Mouse (Mus musculus): ENCODE measurements around the gene Btc. TPM values are rescaled to one million over a fixed set of nuclear protein-coding genes. Genes with fewer than 3 reads are reported as not detected.
A peak's percentile ranks its signal among the peaks of the same experiment; 100 is the strongest.

Gene Btc
- 0.85 and 1.1 TPM in 2 replicates for polyA plus RNA-seq (2016; fragmentation: Nextera tagmentation; extraction: Ambion mirVana)

DNA sequence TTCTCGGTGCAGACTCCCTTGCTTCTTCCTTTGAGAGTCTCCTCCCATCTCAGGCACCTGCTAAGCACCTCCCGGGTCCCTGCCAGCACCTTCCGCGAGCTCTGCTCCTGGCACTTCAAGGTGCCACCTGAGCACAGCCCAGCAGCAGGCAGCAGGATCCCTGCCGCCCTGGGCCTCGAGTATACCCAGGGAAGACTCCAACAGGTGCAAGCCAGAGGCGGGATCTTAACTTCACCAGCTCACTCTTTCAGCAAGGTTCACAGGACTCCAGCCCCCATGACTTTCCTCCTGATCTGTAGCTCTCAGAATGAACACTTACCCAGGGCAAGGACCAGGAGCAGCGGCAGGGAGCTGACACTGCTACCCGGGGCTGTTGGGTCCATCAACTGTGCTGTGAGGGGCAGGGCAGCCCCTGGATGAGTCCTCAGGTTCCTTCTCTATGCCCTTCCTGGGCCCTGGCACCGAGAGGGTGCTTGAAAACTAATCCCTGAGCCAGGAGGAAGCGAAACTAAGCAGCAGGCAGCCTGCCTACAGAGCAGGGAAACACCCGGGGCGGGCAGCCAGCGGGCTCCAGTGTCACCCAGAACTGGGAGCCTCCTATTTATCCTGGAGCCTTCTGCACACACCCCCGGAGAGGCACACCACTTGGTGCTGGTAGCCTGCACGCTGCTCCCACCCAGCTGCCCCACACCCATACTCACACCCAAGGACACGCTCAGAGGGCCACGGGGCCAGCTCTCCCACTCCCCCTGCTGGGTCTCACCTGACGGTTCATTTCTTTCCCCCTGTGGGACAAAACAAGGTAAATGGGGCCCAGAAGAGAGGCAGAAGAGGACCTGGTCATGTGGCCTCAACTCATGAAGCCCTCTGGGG, at the start of gene Btc:
Gene Btc (minus strand): TSS at position 656 of the 873 bp plus-strand sequence.
- H3K27me3 ChIP-seq, result no peaks in the 10 kb centered on the region
- no peaks in the 10 kb centered on the region for H3K9me3 ChIP-seq
- no peaks in the 10 kb centered on the region for H3K36me3 ChIP-seq
- 9% methylated on average over 19 of the region's 19 CpGs for WGBS
- peak within 1 kb of the TSS; percentile 31; the same call in 1 of the 2 replicates for H3K9ac ChIP-seq
- peak within 1 kb of the TSS; percentile 31 for H3K4me3 ChIP-seq
- peak within 1 kb of the TSS; percentile 59 for H3K4me2 ChIP-seq (replicated peaks)
- ATAC-seq (ENCODE audit: insufficient number of reproducible peaks, insufficient read depth, low FRiP score, low TSS enrichment), result peak; percentile 68
- no peak within 1 kb of the TSS for H3K27ac ChIP-seq
- no peaks in the 10 kb centered on the region for H3K4me1 ChIP-seq

DNA sequence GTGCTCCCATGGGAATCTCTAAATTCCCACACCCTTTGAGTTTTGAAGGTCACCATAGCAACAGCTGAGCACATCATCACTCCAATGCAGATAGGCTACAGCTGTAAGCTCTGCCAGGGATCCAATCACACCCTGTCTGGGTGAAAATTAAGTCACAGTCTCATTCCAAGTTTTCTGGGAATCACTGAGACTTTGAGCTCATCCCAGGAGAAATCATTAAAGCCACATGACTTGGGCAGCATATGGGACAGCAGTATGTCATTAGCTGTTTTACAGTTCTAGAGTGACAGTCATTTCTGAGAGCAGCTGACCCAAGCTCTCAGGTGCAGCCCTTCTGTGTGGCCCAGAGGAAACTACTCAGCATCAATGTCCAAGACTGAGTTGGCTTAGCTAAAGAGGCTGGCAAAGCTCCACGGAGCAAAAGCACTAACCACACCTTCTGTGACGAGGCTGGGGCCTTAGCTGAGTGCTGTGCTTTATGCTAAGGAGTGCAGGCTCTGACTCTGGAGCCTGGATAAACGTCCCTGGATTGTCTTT, 42.3 kb upstream of the Btc start:
- no peak overlapping the region for H3K4me3 ChIP-seq
- no peaks in the 10 kb centered on the region for H3K27me3 ChIP-seq
- H3K9me3 ChIP-seq, result no peaks in the 10 kb centered on the region
- H3K36me3 ChIP-seq, result no peaks in the 10 kb centered on the region
- no peak overlapping the region for H3K4me2 ChIP-seq (replicated peaks)
- H3K9ac ChIP-seq, result no peak overlapping the region
- no peak for ATAC-seq (ENCODE audit: insufficient number of reproducible peaks, insufficient read depth, low FRiP score, low TSS enrichment)
- no peak overlapping the region for H3K27ac ChIP-seq
- no peaks in the 10 kb centered on the region for H3K4me1 ChIP-seq
- WGBS, result 39% methylated on average over 3 of the region's 3 CpGs

DNA sequence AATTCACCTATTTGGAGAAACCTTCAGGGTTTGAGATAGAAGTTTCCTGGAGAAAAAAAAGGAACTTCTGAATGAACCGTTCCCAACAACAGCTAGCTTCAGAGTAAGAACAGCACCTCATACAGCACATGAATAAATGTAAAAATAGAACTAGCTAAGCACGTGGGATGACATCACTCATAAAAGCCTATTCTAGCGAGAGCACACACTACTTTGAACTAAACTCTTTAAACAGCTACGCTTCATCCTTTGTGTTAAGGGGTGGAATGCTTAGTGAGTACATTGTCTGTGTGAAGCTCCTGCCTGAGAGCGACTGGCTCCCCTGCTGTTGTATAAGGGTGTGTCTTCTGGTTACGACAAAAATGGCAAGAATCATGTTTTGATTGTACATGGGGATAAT, 33.8 kb upstream of the Btc start:
- no peaks in the 10 kb centered on the region for H3K4me1 ChIP-seq
- 78% methylated on average over 6 of the region's 6 CpGs for WGBS

DNA sequence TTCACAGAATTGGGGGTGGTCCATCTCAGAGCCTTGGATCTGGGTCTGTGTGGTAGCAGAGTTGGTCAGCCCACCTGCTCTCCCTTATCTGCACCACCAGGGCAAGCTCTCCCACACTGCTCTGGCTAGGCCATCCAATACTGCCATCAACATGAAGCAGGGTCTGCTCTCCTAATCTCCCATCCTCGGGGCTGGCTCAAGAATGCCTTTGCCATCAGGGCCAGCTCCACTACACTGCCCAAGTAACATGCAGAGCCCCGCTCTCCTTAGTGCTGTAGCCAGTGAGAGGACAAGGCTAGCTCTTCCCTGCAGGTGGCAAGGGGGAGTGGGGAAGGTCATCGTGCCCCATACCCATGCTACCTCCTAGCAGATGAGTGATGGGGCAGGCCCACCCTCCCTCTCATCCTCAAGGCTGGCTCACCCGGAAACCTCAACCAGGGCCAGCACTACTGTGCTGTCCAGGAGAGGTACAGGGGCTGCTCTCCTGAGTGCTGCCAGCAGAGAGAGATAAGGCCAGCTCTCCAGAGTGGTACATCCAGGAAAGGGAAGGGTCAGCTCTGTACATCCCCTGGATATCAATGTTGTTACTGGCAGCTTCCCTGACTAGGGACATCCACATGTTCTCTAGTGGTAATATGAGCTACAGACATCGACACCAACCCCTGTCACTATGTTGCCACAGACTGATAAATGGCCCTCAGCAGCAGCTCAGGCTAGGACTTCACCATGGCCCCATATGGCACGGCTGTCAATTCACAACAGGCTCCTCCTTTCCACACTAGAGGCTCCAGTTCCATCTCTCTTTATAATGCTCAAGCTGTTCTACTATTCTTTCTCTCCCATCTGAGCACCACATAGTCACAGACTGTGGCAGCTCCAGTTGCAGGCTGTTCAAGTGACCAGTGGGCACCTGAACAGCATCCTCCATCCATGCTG, 32.2 kb upstream of the Btc start:
- H3K4me3 ChIP-seq, result no peak overlapping the region
- H3K4me2 ChIP-seq (replicated peaks), result no peak overlapping the region
- no peak overlapping the region for H3K27ac ChIP-seq
- H3K4me1 ChIP-seq, result no peaks in the 10 kb centered on the region
- no peaks in the 10 kb centered on the region for H3K36me3 ChIP-seq
- ATAC-seq (ENCODE audit: insufficient number of reproducible peaks, insufficient read depth, low FRiP score, low TSS enrichment), result no peak
- H3K9me3 ChIP-seq, result no peaks in the 10 kb centered on the region
- WGBS, result 80% methylated on average over 6 of the region's 6 CpGs
- no peak overlapping the region for H3K9ac ChIP-seq
- H3K27me3 ChIP-seq, result no peaks in the 10 kb centered on the region

More for the DNA sequence above, 33.8 kb upstream of the Btc start:
- H3K27me3 ChIP-seq, result no peaks in the 10 kb centered on the region
- no peak overlapping the region for H3K4me3 ChIP-seq
- no peak overlapping the region for H3K27ac ChIP-seq
- no peak overlapping the region for H3K4me2 ChIP-seq (replicated peaks)
- no peaks in the 10 kb centered on the region for H3K36me3 ChIP-seq
- no peaks in the 10 kb centered on the region for H3K9me3 ChIP-seq
- no peak for ATAC-seq (ENCODE audit: insufficient number of reproducible peaks, insufficient read depth, low FRiP score, low TSS enrichment)
- H3K9ac ChIP-seq, result no peak overlapping the region

DNA sequence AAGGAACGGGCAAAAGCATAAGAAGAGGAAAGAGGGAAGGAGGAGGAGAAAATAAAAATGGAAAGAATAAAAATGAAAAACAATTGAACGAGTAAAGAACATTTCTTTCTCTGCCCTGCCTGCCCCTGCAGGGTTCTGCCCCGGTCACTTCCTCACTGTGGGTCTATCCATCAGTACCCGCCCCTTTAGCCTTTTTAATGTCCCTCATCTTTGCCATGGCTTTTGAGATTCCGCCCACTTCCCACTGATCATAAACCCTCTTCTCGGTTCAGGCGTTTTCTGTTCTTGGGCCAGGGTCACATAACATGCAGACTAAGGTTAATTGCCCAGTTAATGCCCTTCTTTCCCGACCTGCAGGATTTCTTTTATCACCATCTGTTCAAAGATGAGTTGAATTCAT, 25.8 kb upstream of the Btc start:
- Histone ChIP-seq H3K27me3 (no peaks in the 10 kb centered on the region), H3K9ac (no peak overlapping the region), H3K4me3 (no peak overlapping the region), H3K4me1 (no peaks in the 10 kb centered on the region), H3K9me3 (no peaks in the 10 kb centered on the region), H3K4me2 (replicated peaks) (no peak overlapping the region), H3K27ac (no peak overlapping the region), H3K36me3 (no peaks in the 10 kb centered on the region)
- 53% methylated on average over 8 of the region's 8 CpGs for WGBS
- no peak for ATAC-seq (ENCODE audit: insufficient number of reproducible peaks, insufficient read depth, low FRiP score, low TSS enrichment)

DNA sequence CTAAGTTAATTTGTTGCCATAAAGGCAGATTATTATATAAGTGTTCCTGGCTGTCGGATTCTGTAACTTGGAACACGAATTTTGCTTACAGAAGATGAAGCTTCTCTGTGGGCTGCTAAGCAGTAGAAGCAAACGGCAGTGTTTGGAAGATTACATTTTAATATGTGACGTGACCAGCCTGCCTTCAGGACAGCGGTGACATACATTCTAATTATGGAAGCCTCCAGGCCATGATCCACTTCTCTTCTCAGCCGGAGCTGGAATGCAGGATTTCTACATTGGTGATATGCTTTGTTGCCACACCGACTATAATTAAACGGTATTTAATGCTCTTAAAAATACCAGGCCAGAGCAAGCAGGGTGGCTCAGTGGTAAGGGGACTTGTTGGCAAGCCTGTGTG, 11.0 kb upstream of the Btc start:
- 83% methylated on average over 8 of the region's 8 CpGs for WGBS
- Histone ChIP-seq H3K9me3 (no peaks in the 10 kb centered on the region), H3K27me3 (no peaks in the 10 kb centered on the region), H3K4me2 (replicated peaks) (no peak overlapping the region), H3K4me1 (no peaks in the 10 kb centered on the region), H3K9ac (no peak overlapping the region), H3K27ac (no peak overlapping the region), H3K36me3 (no peaks in the 10 kb centered on the region), H3K4me3 (no peak overlapping the region)
- no peak for ATAC-seq (ENCODE audit: insufficient number of reproducible peaks, insufficient read depth, low FRiP score, low TSS enrichment)

DNA sequence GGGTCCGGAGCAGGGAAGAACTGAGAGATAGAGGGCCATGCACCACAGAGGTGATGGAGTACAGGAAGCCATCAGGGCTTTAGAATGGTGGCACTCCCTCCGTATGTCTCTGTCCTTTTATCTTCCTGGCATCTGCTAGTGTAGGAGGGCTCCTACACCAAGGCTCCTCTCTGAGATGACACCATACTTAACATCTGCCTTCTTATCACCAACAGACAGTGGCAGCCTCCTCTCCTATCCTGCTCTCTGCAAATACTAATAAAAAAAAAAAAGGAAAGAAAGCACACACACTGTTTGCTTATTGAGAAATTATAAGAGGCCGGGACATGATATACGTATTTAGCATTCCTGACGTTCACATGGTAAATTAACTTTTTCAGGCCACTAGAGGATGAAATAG, 1.5 kb upstream of the Btc start:
- no peak for ATAC-seq (ENCODE audit: insufficient number of reproducible peaks, insufficient read depth, low FRiP score, low TSS enrichment)
- H3K9me3 ChIP-seq, result no peaks in the 10 kb centered on the region
- WGBS, result 79% methylated on average over 5 of the region's 5 CpGs

DNA sequence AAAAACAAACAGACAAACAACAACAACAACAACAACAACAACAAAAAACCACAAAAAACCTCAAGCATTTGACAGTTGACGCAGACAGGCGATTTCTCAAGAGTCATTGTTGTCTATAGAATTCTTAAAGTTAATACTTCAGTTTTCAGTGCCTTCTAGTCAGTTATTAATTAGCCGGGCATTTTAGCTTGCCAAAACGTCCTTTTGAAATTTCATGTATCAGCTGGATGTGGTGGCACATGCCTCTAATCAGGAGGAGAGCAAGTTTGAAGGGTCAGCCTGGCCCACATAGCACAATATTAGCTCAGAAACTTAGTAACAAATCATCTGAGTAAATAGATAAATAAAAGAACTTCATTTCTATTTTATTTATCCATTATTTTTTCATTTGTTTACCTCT, 487 bp upstream of the Btc start:
- Histone ChIP-seq H3K9ac (no peak overlapping the region), H3K4me3 (no peak overlapping the region), H3K4me2 (replicated peaks) (peak overlapping the region; percentile 59; the same call in 1 of the 2 replicates), H3K27me3 (no peaks in the 10 kb centered on the region), H3K27ac (no peak overlapping the region), H3K9me3 (no peaks in the 10 kb centered on the region), H3K4me1 (no peaks in the 10 kb centered on the region), H3K36me3 (no peaks in the 10 kb centered on the region)
- 80% methylated on average over 4 of the region's 4 CpGs for WGBS
- ATAC-seq (ENCODE audit: insufficient number of reproducible peaks, insufficient read depth, low FRiP score, low TSS enrichment), result no peak

More for the DNA sequence above, 1.5 kb upstream of the Btc start:
- no peak overlapping the region for H3K27ac ChIP-seq
- H3K36me3 ChIP-seq, result no peaks in the 10 kb centered on the region
- H3K4me1 ChIP-seq, result no peaks in the 10 kb centered on the region
- H3K4me3 ChIP-seq, result no peak overlapping the region
- H3K4me2 ChIP-seq (replicated peaks), result no peak overlapping the region
- no peaks in the 10 kb centered on the region for H3K27me3 ChIP-seq
- H3K9ac ChIP-seq, result no peak overlapping the region

DNA sequence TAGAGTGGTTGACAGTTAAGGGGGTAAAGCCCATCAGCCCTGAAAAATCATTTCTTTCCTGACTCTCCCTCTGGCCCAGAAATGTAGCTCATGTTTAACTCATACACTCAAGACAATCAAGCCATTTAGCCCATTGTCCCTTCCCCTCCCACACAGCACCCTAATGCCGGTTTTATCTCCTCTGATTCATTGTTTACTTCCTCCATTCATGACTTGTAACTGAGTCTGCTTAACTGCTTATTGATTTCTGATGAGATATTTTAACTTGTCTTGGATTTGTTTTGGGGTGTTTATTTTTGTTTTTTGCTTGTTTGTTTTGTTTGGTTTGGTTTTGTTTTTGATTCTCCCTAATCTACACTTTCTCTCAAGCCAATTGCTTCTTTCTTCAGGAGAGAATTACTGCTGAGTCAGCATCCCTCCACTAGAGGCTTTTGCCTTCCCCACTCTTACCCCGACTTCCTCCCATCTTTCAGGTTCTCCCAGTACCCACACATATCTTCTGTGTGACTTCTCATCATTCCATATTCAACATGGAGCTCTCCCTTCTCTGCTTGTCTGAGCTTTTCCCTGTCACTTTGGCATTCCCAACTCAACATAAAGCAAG, 2.2 kb downstream of the Btc start:
- 47% methylated on average over 2 of the region's 2 CpGs for WGBS
- ATAC-seq (ENCODE audit: insufficient number of reproducible peaks, insufficient read depth, low FRiP score, low TSS enrichment), result no peak

DNA sequence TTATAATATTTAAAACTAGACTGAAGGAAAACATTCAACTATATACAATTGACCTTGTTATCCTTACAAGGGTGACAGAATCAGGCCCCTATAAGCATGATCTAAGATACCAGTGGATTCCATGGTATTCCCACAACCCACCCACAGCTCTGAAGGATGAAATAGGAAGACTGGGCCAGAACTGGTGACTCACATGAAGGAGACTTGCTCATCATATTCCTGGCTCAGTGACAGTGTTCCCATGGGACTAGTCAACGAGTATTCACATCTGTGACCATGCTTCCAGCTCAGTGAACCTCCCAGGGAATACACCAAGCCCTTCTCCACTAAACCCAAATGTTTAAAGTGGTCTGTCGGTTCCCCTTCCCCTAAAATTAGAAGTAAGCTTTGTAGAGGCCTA, 27.3 kb downstream of the Btc start:
- Histone ChIP-seq H3K27me3 (no peaks in the 10 kb centered on the region), H3K9me3 (no peaks in the 10 kb centered on the region), H3K9ac (no peak overlapping the region), H3K36me3 (no peaks in the 10 kb centered on the region), H3K4me2 (replicated peaks) (no peak overlapping the region), H3K4me3 (no peak overlapping the region), H3K4me1 (no peaks in the 10 kb centered on the region), H3K27ac (no peak overlapping the region)
- ATAC-seq (ENCODE audit: insufficient number of reproducible peaks, insufficient read depth, low FRiP score, low TSS enrichment), result no peak
- 69% methylated on average over 2 of the region's 2 CpGs for WGBS

More for the DNA sequence above, 2.2 kb downstream of the Btc start:
- Histone ChIP-seq H3K36me3 (no peaks in the 10 kb centered on the region), H3K4me1 (no peaks in the 10 kb centered on the region), H3K4me2 (replicated peaks) (no peak overlapping the region), H3K9me3 (no peaks in the 10 kb centered on the region), H3K9ac (no peak overlapping the region), H3K27ac (no peak overlapping the region), H3K4me3 (no peak overlapping the region), H3K27me3 (no peaks in the 10 kb centered on the region)

DNA sequence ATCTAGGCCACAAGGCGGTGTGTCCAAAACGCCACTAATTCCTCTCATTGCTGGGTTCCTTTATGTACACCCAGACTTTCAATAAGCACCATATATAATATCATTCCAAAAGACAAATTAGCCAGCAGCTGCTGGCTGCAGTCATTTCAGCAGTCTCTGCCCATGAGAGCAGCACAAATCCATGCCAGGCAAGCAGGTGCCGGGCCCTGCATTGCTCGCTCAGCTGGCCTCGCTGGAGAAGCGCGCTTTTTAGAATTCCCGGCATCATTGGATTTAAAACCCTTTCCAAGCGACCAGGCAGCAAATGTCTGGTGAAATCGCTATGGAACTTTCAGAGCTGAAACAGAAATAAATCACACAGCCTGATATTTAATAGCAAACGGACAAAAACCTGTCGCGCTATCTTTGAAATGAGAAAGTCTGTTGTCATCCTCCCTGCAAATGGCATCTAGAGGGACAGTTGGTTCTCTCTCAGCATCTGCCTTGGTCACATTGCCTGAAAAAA, 34.7 kb downstream of the Btc start:
- 93% methylated on average over 13 of the region's 13 CpGs for WGBS
- no peak overlapping the region for H3K27ac ChIP-seq
- H3K4me2 ChIP-seq (replicated peaks), result no peak overlapping the region
- H3K9me3 ChIP-seq, result no peaks in the 10 kb centered on the region
- no peak for ATAC-seq (ENCODE audit: insufficient number of reproducible peaks, insufficient read depth, low FRiP score, low TSS enrichment)
- no peak overlapping the region for H3K9ac ChIP-seq
- H3K4me1 ChIP-seq, result no peaks in the 10 kb centered on the region
- no peak overlapping the region for H3K4me3 ChIP-seq
- H3K27me3 ChIP-seq, result no peaks in the 10 kb centered on the region
- H3K36me3 ChIP-seq, result no peaks in the 10 kb centered on the region
